Mouse (Mus musculus): ENCODE measurements around the gene Emc6.

DNA sequence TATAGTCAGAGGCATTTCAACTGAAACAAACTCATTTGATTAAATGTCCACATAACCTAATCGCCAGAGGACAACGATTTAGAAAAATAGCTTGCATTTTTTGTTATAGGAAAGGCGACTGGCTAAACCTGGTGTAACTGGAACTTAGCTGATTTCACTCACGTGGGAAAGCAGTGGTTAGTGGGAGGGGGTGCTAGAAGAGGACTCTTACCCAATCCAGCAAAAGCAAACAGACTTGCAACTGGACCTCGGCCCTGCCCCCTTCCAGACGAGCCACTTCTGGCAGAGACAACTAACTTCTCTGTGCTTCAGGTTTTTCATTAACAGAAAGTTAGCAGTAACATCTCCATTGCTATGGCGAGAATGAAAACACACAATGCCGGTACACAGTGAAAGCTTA is 1.2 kb downstream of the Emc6 start:
- no peak for TF ChIP-seq CTCF (conservative IDR thresholded peaks at IDR 0.05; ENCODE audit: insufficient read depth, insufficient read length, low read depth, low read length)
- TF ChIP-seq POLR2A (IDR thresholded peaks at IDR 0.05; ENCODE audit: low read depth, low read length): no peak

All from kidney, adult 2 months (tissue).